Mouse (Mus musculus) left cerebral cortex, postnatal 14 days (tissue): ENCODE measurements around the gene Nubp2. TPM values are rescaled to one million over a fixed set of nuclear protein-coding genes. Genes with fewer than 3 reads are reported as not detected.

Experiments
- DNase-seq, 2 experiments: peaks; one replicate each; pipeline ENCODE4 v3.0.0; 2021 to 2022; ENCODE audit warnings: low spot score in 2 of 2, mixed read lengths in 1 of 2
- intact Hi-C: fragments of 180-260 bp; cut with DNase I; formaldehyde crosslinking; loops from one replicate; pipeline ENCODE4 v1.15.1; 2025
- total RNA-seq, 2 experiments: library from RNA; stranded (reverse); gene quantifications; 2 replicates each; pipeline ENCODE4 v1.2.3; 2021

Nubp2 gene
- total RNA-seq, 2 experiments from 2014 or later: 35.7 to 37.4 TPM

DNA sequence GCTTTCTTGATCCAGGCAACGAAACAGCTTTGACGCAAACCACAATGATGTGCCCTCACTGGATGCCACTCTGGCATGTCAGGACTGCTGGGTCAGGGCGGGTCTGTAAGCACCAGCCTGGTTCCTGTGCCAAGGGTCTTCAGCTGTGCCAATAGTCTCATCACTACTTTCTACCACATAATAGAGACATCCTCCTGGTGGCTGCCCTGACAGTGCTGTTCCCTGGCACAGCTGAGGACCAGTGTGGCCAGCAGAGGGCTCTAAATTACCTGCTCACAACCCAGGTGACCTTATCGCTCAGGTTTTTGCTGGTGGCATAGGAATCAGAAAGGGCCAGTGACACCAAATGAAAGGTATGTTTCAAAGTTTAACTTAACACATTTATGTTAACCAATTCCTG is 45.0 kb downstream of the Nubp2 start:
- no peak for DNase-seq
- intact Hi-C loops: no loop called here

DNA sequence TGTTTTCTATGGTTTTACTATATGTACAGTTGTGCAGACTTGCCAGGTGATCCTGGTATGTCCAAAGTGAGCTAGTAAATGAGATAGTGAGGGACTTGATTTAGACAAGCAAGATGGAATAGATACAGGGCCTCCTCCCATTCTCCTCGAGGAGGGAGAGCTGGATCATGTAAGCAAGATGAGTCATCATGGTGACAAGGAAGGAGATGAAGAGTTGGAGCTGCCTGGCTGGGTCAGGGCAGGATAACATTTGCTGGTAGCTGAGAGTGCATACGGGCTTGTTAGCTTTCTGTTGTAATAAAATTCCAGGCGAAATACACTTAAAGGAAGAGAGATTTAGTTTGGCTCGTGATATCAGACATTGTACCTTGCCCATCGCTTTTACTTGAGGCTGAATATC is 45.8 kb downstream of the Nubp2 start:
- intact Hi-C loops: no loop called here
- no peak for DNase-seq

DNA sequence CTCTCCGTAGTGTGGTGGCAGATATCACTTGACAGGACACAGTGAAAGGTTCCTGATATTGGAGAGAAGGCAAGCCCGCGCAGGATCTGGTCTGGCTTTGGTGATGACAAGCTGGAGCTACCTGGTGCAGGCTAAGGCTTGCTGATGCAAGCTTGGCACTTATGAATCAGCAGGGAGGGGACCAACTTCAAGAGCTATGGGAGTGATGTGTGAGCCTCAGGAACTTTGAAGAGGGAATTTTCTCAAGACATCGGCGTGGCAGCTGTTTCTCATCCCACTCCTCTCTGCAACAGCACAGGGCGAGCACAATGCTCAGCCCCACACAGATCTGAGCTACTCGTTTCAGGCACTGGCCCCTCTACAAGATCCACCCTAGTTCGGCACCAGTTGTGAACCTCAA is 46.3 kb downstream of the Nubp2 start, which contains the start of gene Hagh:
Gene Hagh, plus strand, starts transcription at position 302 of the 400 bp plus-strand sequence.
- intact Hi-C loops: no loop called here
- DNase-seq: no peak

Other genes starting within 250 kb of the Nubp2 start
- 10 to 100 TPM; 52.6 to 53.0 TPM for gene Slc9a3r2, start 236.0 kb downstream of the Nubp2 start, total RNA-seq
- gene Npw, start 227.9 kb downstream of the Nubp2 start, total RNA-seq: 1 to 10 TPM in 1 of 2 experiments, under 1 TPM in 1; 0.95 to 1.4 TPM
- gene Zfp598, start 216.7 kb downstream of the Nubp2 start, total RNA-seq: 10 to 100 TPM; 37.9 to 39.3 TPM
- gene Syngr3, start 196.4 kb downstream of the Nubp2 start, total RNA-seq: 100 to 1,000 TPM; 228 to 245 TPM
- 10 to 100 TPM; 19.0 to 19.1 TPM for gene Gfer, start 190.2 kb downstream of the Nubp2 start, total RNA-seq
- 1 to 10 TPM; 2.5 to 3.6 TPM for gene Noxo1, start 190.1 kb downstream of the Nubp2 start, total RNA-seq
- 10 to 100 TPM; 28.5 to 29.2 TPM for gene Tbl3, start 178.7 kb downstream of the Nubp2 start, total RNA-seq
- not detected for gene Rnf151, start 168.3 kb downstream of the Nubp2 start, total RNA-seq
- 100 to 1,000 TPM; 492 to 494 TPM for gene Rps2, start 168.2 kb downstream of the Nubp2 start, total RNA-seq
- gene Ndufb10, start 161.9 kb downstream of the Nubp2 start, total RNA-seq: 100 to 1,000 TPM; 184 to 189 TPM
- gene Rpl3l, start 158.5 kb downstream of the Nubp2 start, total RNA-seq: under 1 TPM; 0.35 to 0.38 TPM
- 10 to 100 TPM; 38.4 to 38.7 TPM for gene Msrb1, start 149.7 kb downstream of the Nubp2 start, total RNA-seq
- gene Hs3st6, start 133.4 kb downstream of the Nubp2 start, total RNA-seq: under 1 TPM; 0.31 to 0.59 TPM
- not detected for gene Meiob, start 82.1 kb downstream of the Nubp2 start, total RNA-seq
- gene Hagh, start 46.2 kb downstream of the Nubp2 start, total RNA-seq: 100 to 1,000 TPM; 120 to 135 TPM
- gene Fahd1, start 36.0 kb downstream of the Nubp2 start, total RNA-seq: 10 to 100 TPM; 15.8 to 19.4 TPM
- not detected for gene Igfals, start 20.4 kb downstream of the Nubp2 start, total RNA-seq
- 10 to 100 TPM; 53.5 to 55.5 TPM for gene Spsb3, start 294 bp upstream of the Nubp2 start, total RNA-seq
- 10 to 100 TPM; 58.1 to 61.6 TPM for gene Eme2, start 8.7 kb upstream of the Nubp2 start, total RNA-seq
- 10 to 100 TPM; 67.5 to 73.1 TPM for gene Mrps34, start 8.8 kb upstream of the Nubp2 start, total RNA-seq
- 10 to 100 TPM; 40.3 to 44.6 TPM for gene Nme3, start 10.2 kb upstream of the Nubp2 start, total RNA-seq
- 100 to 1,000 TPM; 315 to 321 TPM for gene Mapk8ip3, start 50.6 kb upstream of the Nubp2 start, total RNA-seq
- 10 to 100 TPM in 1 of 2 experiments, 1 to 10 TPM in 1; 5.3 to 10.4 TPM for gene Jpt2, start 74.3 kb upstream of the Nubp2 start, total RNA-seq
- gene Cramp1l, start 129.4 kb upstream of the Nubp2 start, total RNA-seq: 10 to 100 TPM; 26.0 to 27.9 TPM
- gene Ift140, start 129.7 kb upstream of the Nubp2 start, total RNA-seq: 10 to 100 TPM; 19.8 to 22.9 TPM
- gene Tmem204, start 197.2 kb upstream of the Nubp2 start, total RNA-seq: 10 to 100 TPM in 1 of 2 experiments, 1 to 10 TPM in 1; 9.5 to 11.9 TPM
- 10 to 100 TPM; 29.8 to 32.3 TPM for gene Telo2, start 229.6 kb upstream of the Nubp2 start, total RNA-seq
- 1 to 10 TPM; 1.9 to 2.3 TPM for gene Ptx4, start 234.4 kb upstream of the Nubp2 start, total RNA-seq
- gene Clcn7, start 247.0 kb upstream of the Nubp2 start, total RNA-seq: 10 to 100 TPM; 49.7 to 52.2 TPM